Mouse (Mus musculus) gastrocnemius, postnatal 36 days (tissue): ENCODE results near the gene Gm49673. TPM values are rescaled to one million over a fixed set of nuclear protein-coding genes. Genes with fewer than 3 reads are reported as not detected.
"Not testable (repeated sequence)": the region's sequence is repeated elsewhere in the genome, so short reads cannot be mapped to it uniquely, and the experiment has no call there.

Experiments
- DNase-seq, 2 experiments: peaks; one replicate each; pipeline ENCODE4 v3.0.0; 2022
- intact Hi-C: fragments of 180-260 bp; cut with DNase I; formaldehyde crosslinking; loops from one replicate; pipeline ENCODE4 v1.15.1; 2025
- total RNA-seq, 2 experiments: library from RNA; stranded (reverse); gene quantifications; 2 replicates each; pipeline ENCODE4 v1.2.3; 2021

The Gm49673 gene
- total RNA-seq, 2 experiments from 2014 or later: not detected

GRCm38 (mm10) chr17:8050218-8050617 is 97.4 kb downstream of the Gm49673 start:
- DNase-seq, intact Hi-C loops: not testable (repeated sequence)

GRCm38 (mm10) chr17:8046178-8046577 is 101.4 kb downstream of the Gm49673 start:
- intact Hi-C loops: not testable (repeated sequence)

GRCm38 (mm10) chr17:8041197-8041596 is 106.4 kb downstream of the Gm49673 start:
- DNase-seq, intact Hi-C loops: not testable (repeated sequence)

More at GRCm38 (mm10) chr17:8046178-8046577, 101.4 kb downstream of the Gm49673 start:
- DNase-seq: peak in 1 of 2 experiments; percentile 31

- DNase-seq, intact Hi-C loops: not testable (repeated sequence)
Observed at GRCm38 (mm10) chr17:8039916-8040635, 107.5 kb downstream of the Gm49673 start.

GRCm38 (mm10) chr17:8036976-8037375 is 110.6 kb downstream of the Gm49673 start:
- intact Hi-C loops, DNase-seq: not testable (repeated sequence)

Other genes starting within 250 kb of the Gm49673 start
- 1 to 10 TPM; 1.9 to 2.2 TPM for gene Tagap, start 221.8 kb downstream of the Gm49673 start, total RNA-seq
- gene Rsph3a, start 202.2 kb downstream of the Gm49673 start, total RNA-seq: 10 to 100 TPM; 16.0 to 23.1 TPM
- gene Rnaset2a, start 309 bp upstream of the Gm49673 start, total RNA-seq: 10 to 100 TPM; 12.9 to 13.5 TPM
- gene Fgfr1op, start 17.7 kb upstream of the Gm49673 start, total RNA-seq: 10 to 100 TPM; 12.0 to 15.5 TPM
- not detected for gene Ccr6, start 88.3 kb upstream of the Gm49673 start, total RNA-seq
- gene Mpc1, start 135.1 kb upstream of the Gm49673 start, total RNA-seq: 100 to 1,000 TPM; 378 to 448 TPM
- 1 to 10 TPM; 5.0 to 5.7 TPM for gene Sft2d1, start 163.3 kb upstream of the Gm49673 start, total RNA-seq
- gene Prr18, start 189.7 kb upstream of the Gm49673 start, total RNA-seq: under 1 TPM in 1 of 2 experiments, not detected in 1; 0.07 TPM
- gene T2, start 208.2 kb upstream of the Gm49673 start, total RNA-seq: not detected